Comparison of ENCODE assay signal across 9 mouse cellular contexts in genomic region chr13:44786291-44786690, GRCm38 (mm10). TPM values are rescaled to one million over a fixed set of nuclear protein-coding genes. Genes with fewer than 3 reads are reported as not detected.
A peak's percentile ranks its signal among the peaks of the same experiment; 100 is the strongest.
DNase-seq lines count a peak whose midpoint lies in the region; ATAC-seq lines count a peak whose summit lies in the region.
"Had no signal": no experiment of that assay in that cellular context is flagged by ENCODE, and none has a peak within 500 bp of the region (broad histone marks: within the 10 kb centered on the region; RNA-seq: fewer than 3 reads in every experiment).

No protein-coding gene starts in this region.

- DNase-seq in thymus, postnatal 14 days: peak; percentile 34
- DNase-seq in thymus, postnatal 36 days: no peak
- DNase-seq in adrenal gland, postnatal 25 days: peak; percentile 16
- DNase-seq in lung, adult 18-20 months: peak; percentile 37 to 55

- no peaks in the 10 kb centered on the region for H3K36me3 ChIP-seq in forebrain, embryonic 12.5 days (replicated peaks)
- H3K36me3 ChIP-seq in intestine, embryonic 15.5 days: no peaks in the 10 kb centered on the region
- no peaks in the 10 kb centered on the region for H3K36me3 ChIP-seq in neural tube, embryonic 15.5 days

- no peak overlapping the region for H3K9ac ChIP-seq in forebrain, embryonic 12.5 days
- H3K9ac ChIP-seq in intestine, embryonic 15.5 days: no peak overlapping the region
- no peak overlapping the region for H3K9ac ChIP-seq in neural tube, embryonic 15.5 days (replicated peaks)

- H3K4me2 ChIP-seq in forebrain, embryonic 12.5 days: no peak overlapping the region
- no peak overlapping the region for H3K4me2 ChIP-seq in intestine, embryonic 15.5 days (replicated peaks)
- H3K4me2 ChIP-seq in neural tube, embryonic 15.5 days: no peak overlapping the region

- peak; percentile 39; the same call in 1 of the 2 replicates for ATAC-seq in forebrain, embryonic 12.5 days (ENCODE audit: low FRiP score)
- ATAC-seq in intestine, embryonic 15.5 days: peak; percentile 51; the same call in 1 of the 2 replicates
- 0 out of 2 replicates have a peak, but pooled peaks have one; percentile 72 for ATAC-seq in neural tube, embryonic 15.5 days (ENCODE audit: low FRiP score)
- ATAC-seq in erythroid progenitor cell, adult 5-6 weeks (replicated peaks; ENCODE audit: low FRiP score, poor library complexity, severe bottlenecking): no peak

- no peaks in the 10 kb centered on the region for H3K27me3 ChIP-seq in forebrain, embryonic 12.5 days
- no peaks in the 10 kb centered on the region for H3K27me3 ChIP-seq in intestine, embryonic 15.5 days (replicated peaks)
- H3K27me3 ChIP-seq in neural tube, embryonic 15.5 days (replicated peaks): no peaks in the 10 kb centered on the region

- no peaks in the 10 kb centered on the region for H3K9me3 ChIP-seq in forebrain, embryonic 12.5 days
- no peaks in the 10 kb centered on the region for H3K9me3 ChIP-seq in intestine, embryonic 15.5 days
- H3K9me3 ChIP-seq in neural tube, embryonic 15.5 days (replicated peaks): no peaks in the 10 kb centered on the region

- peaks cover 18% of the 10 kb centered on the region for H3K4me1 ChIP-seq in forebrain, embryonic 12.5 days
- no peaks in the 10 kb centered on the region for H3K4me1 ChIP-seq in intestine, embryonic 15.5 days (replicated peaks)
- H3K4me1 ChIP-seq in neural tube, embryonic 15.5 days: peaks cover 12% of the 10 kb centered on the region; the same call in 1 of the 2 replicates

- no peak overlapping the region for H3K4me3 ChIP-seq in forebrain, embryonic 12.5 days (replicated peaks)
- H3K4me3 ChIP-seq in intestine, embryonic 15.5 days (replicated peaks): no peak overlapping the region
- no peak overlapping the region for H3K4me3 ChIP-seq in neural tube, embryonic 15.5 days (replicated peaks)
- H3K4me3 ChIP-seq: myocyte had no signal

- WGBS in forebrain, embryonic 12.5 days: 35% methylated on average over 4 of the region's 4 CpGs
- 36% methylated on average over 4 of the region's 4 CpGs for WGBS in intestine, embryonic 15.5 days
- 38% methylated on average over 4 of the region's 4 CpGs for WGBS in neural tube, embryonic 15.5 days

- H3K27ac ChIP-seq in forebrain, embryonic 12.5 days: no peak overlapping the region
- no peak overlapping the region for H3K27ac ChIP-seq in intestine, embryonic 15.5 days
- H3K27ac ChIP-seq in neural tube, embryonic 15.5 days (replicated peaks): 0 out of 2 replicates have a peak overlapping the region, but pooled peaks have one; percentile 38

RNA-seq across cellular contexts. Expression of gene Jarid2, which starts 57.0 kb away (rescaled TPM):
- 55.7 and 58.0 TPM in 2 replicates for total RNA-seq in adrenal gland, postnatal 25 days (2021)
- 67.3 and 70.4 TPM in 2 replicates for polyA plus RNA-seq in forebrain, embryonic 12.5 days (2016; fragmentation: Nextera tagmentation; extraction: Ambion mirVana)
- polyA plus RNA-seq in intestine, embryonic 15.5 days (2015; fragmentation: Nextera tagmentation; extraction: Ambion mirVana): 23.1 and 24.8 TPM in 2 replicates
- 31.1 and 31.7 TPM in 2 replicates for polyA plus RNA-seq in neural tube, embryonic 15.5 days (2015; fragmentation: Nextera tagmentation; extraction: Ambion mirVana)
- 19.5 and 51.1 TPM in 2 replicates for total RNA-seq in erythroid progenitor cell, adult 5-6 weeks (2015; ENCODE audit: low replicate concordance)
- 19.4 and 36.7 TPM in 2 replicates for total RNA-seq in erythroid progenitor cell, adult 5-6 weeks (2017; ENCODE audit: low replicate concordance)

Comparison
In these comparisons a context has a peak if more than half of its experiments do, and no peak if none do; other contexts are left out.
1. DNase-seq: peak in thymus, postnatal 14 days (single experiment), adrenal gland, postnatal 25 days (single experiment) and lung, adult 18-20 months (2 of 2); none in thymus, postnatal 36 days (0 of 2).